Mouse (Mus musculus): ENCODE results near the gene Ascl3.

Gene Ascl3

GRCm38 (mm10) chr7:109710069-109710468 is 21.5 kb downstream of the Ascl3 start:
- DNase-seq (ENCODE audit: low spot score in 2 of 2): no peak

GRCm38 (mm10) chr7:109708961-109709382 is 22.6 kb downstream of the Ascl3 start:
- peak in 1 of 2 experiments; percentile 42 for DNase-seq (ENCODE audit: low spot score in 2 of 2)

- DNase-seq (ENCODE audit: low spot score in 2 of 2): peak; percentile 53
These were observed 24.3 kb downstream of the Ascl3 start for GRCm38 (mm10) chr7:109707023-109707785.

- no peak for DNase-seq (ENCODE audit: low spot score in 2 of 2)
These were observed 27.1 kb downstream of the Ascl3 start for GRCm38 (mm10) chr7:109704461-109704860.

GRCm38 (mm10) chr7:109704016-109704377 is 27.5 kb downstream of the Ascl3 start:
- DNase-seq (ENCODE audit: low spot score in 2 of 2): no peak

GRCm38 (mm10) chr7:109703190-109704015 is 28.1 kb downstream of the Ascl3 start, which contains the start of the genes St5 and Akip1:
Gene St5, minus strand, starts transcription at chr7:109703605.
Gene Akip1, plus strand, starts transcription at chr7:109703690.
- peak; percentile 95 to 96 for DNase-seq (ENCODE audit: low spot score in 2 of 2)

GRCm38 (mm10) chr7:109702721-109703120 is 28.8 kb downstream of the Ascl3 start:
- DNase-seq (ENCODE audit: low spot score in 2 of 2): no peak

- no peak for DNase-seq (ENCODE audit: low spot score in 2 of 2)
These were observed 31.3 kb downstream of the Ascl3 start for GRCm38 (mm10) chr7:109700213-109700612.

GRCm38 (mm10) chr7:109695339-109695726 is 36.2 kb downstream of the Ascl3 start:
- DNase-seq (ENCODE audit: low spot score in 2 of 2): no peak

- no peak for DNase-seq (ENCODE audit: low spot score in 2 of 2)
These were observed 36.8 kb downstream of the Ascl3 start for GRCm38 (mm10) chr7:109694576-109695338.

- no peak for DNase-seq (ENCODE audit: low spot score in 2 of 2)
These were observed 40.6 kb downstream of the Ascl3 start for GRCm38 (mm10) chr7:109690961-109691360.

- no peak for DNase-seq (ENCODE audit: low spot score in 2 of 2)
These were observed 41.4 kb downstream of the Ascl3 start for GRCm38 (mm10) chr7:109690101-109690500.

GRCm38 (mm10) chr7:109686585-109687128 is 44.9 kb downstream of the Ascl3 start:
- DNase-seq (ENCODE audit: low spot score in 2 of 2): no peak

- no peak for DNase-seq (ENCODE audit: low spot score in 2 of 2)
These were observed 50.6 kb downstream of the Ascl3 start for GRCm38 (mm10) chr7:109680879-109681278.

- DNase-seq (ENCODE audit: low spot score in 2 of 2): no peak
These were observed 51.2 kb downstream of the Ascl3 start for GRCm38 (mm10) chr7:109680284-109680683.
